Mouse (Mus musculus) midbrain, embryonic 13.5 days (tissue): ENCODE data around the gene Fam43a. TPM values are rescaled to one million over a fixed set of nuclear protein-coding genes. Genes with fewer than 3 reads are reported as not detected.

ENCODE experiments used
- ATAC-seq: fragments of 200-750 bp; cut with Nextera tagmentation; 2 replicates; pipeline ENCODE4 v1.8.0; 2017; ENCODE audit warnings: mild to moderate bottlenecking, moderate TSS enrichment, moderate library complexity
- H3K27ac ChIP-seq: fragments of 300-500 bp; sonication (generic); 2 replicates; pipeline ENCODE4 v1.5.1; 2015; ENCODE audit warnings: inconsistent platforms, mild to moderate bottlenecking, moderate library complexity
- H3K27me3 ChIP-seq: fragments of 300-500 bp; sonication (generic); 2 replicates; pipeline ENCODE4 v1.6.1; 2015; ENCODE audit warnings: mild to moderate bottlenecking, inconsistent platforms
- H3K36me3 ChIP-seq: fragments of 300-500 bp; sonication (generic); 2 replicates; pipeline ENCODE4 v1.6.1; 2015; ENCODE audit warnings: mild to moderate bottlenecking, inconsistent platforms
- H3K4me1 ChIP-seq: fragments of 300-500 bp; sonication (generic); replicated peaks from 2 replicates; pipeline ENCODE4 v1.6.1; 2015; ENCODE audit warnings: inconsistent platforms
- H3K4me2 ChIP-seq: fragments of 300-500 bp; sonication (generic); replicated peaks from 2 replicates; pipeline ENCODE4 v1.6.1; 2015; ENCODE audit warnings: moderate library complexity, mild to moderate bottlenecking, inconsistent platforms
- H3K4me3 ChIP-seq: fragments of 300-500 bp; sonication (generic); replicated peaks from 2 replicates; pipeline ENCODE4 v1.5.1; 2015; ENCODE audit warnings: mild to moderate bottlenecking, inconsistent platforms
- H3K9ac ChIP-seq: fragments of 300-500 bp; sonication (generic); replicated peaks from 2 replicates; pipeline ENCODE4 v1.6.1; 2015; ENCODE audit warnings: mild to moderate bottlenecking, inconsistent platforms
- H3K9me3 ChIP-seq: fragments of 300-500 bp; sonication (generic); 2 replicates; pipeline ENCODE4 v1.6.1; 2016; ENCODE audit warnings: mild to moderate bottlenecking, inconsistent platforms
- WGBS: fragments of 180-500 bp; shearing (Covaris S2); methylation state at CpG from one replicate; pipeline ENCODE4 v1.1.7; 2015; 5-methylcytosine and 5-hydroxymethylcytosine counted together
- polyA plus RNA-seq: library from polyadenylated mRNA; unstranded; fragments of >200 nt; fragmentation: Nextera tagmentation; extraction: Ambion mirVana; gene quantifications from 2 replicates; pipeline ENCODE4 v1.2.1, GENCODE M21; 2015

Fam43a gene
- polyA plus RNA-seq, 1 experiment from 2014 or later, result 11.5 TPM

DNA sequence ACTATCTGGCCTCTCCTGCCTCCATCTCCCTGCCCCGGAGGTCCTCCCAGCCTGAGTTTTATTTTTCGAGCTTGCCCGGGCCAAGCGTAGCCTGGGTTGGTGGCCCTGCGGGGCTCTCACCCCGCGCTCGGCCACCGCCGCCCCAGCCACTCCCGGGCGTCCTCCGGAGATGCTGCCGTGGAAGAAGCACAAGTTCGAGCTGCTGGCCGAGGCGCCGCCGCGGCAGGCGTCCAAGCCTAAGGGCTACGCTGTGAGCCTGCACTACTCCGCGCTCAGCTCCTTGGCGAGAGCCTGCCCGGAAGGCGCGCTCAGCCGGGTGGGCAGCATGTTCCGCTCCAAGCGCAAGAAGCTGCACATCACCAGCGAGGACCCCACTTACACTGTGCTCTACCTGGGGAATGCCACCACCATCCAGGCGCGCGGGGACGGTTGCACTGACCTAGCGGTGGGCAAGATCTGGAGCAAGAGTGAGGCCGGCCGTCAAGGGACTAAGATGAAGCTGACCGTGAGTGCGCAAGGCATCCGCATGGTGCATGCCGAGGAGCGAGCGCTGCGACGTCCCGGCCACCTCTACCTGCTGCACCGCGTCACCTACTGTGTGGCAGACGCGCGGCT is 1.0 kb downstream of the Fam43a start:
- no peak overlapping the region for H3K27ac ChIP-seq
- peak; percentile 24 for ATAC-seq
- peak overlapping the region; percentile 52 for H3K4me3 ChIP-seq
- peaks cover 50% of the 10 kb centered on the region for H3K27me3 ChIP-seq
- no peaks in the 10 kb centered on the region for H3K9me3 ChIP-seq
- peak overlapping the region; percentile 69 for H3K9ac ChIP-seq
- under 1% methylated on average over 53 of the region's 53 CpGs for WGBS
- peaks cover 55% of the 10 kb centered on the region for H3K4me1 ChIP-seq
- peak overlapping the region; percentile 88 for H3K4me2 ChIP-seq
- H3K36me3 ChIP-seq, result no peaks in the 10 kb centered on the region

DNA sequence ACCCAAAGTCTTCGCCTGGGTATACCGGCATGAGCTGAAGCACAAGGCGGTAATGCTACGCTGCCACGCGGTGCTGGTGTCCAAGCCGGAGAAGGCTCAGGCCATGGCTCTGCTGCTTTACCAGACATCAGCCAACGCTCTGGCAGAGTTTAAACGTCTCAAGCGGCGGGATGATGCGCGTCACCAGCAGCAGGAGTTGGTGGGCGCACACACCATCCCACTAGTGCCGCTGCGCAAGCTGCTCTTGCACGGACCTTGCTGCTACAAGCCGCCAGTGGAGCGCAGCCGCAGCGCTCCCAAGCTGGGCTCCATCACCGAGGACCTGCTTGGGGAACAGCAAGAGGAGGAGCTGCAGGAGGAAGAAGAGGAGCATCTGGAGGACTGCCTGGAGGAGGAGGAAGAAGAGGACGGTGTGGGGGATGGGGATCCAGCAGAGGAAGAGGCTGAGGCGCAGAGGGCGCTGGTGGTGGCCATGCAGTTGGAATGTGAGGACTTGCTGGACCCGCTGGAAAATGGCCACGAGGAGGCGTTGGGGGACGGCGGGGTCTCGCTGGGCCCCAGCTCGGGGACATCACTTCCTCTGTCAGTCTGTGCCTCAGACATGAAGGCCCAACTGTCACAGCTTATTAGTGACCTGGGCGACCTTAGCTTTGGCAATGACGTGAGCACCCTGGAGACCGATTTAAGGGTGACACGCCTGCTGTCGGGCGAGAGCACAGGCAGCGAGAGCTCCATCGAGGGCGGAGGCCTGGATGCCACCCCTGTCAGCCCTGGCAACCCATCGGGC is 1.7 kb downstream of the Fam43a start:
- H3K9me3 ChIP-seq, result no peaks in the 10 kb centered on the region
- peaks cover 46% of the 10 kb centered on the region for H3K27me3 ChIP-seq
- peak overlapping the region; percentile 69 for H3K9ac ChIP-seq
- WGBS, result 11% methylated on average over 42 of the region's 42 CpGs
- H3K4me1 ChIP-seq, result peaks cover 52% of the 10 kb centered on the region
- no peaks in the 10 kb centered on the region for H3K36me3 ChIP-seq
- no peak overlapping the region for H3K27ac ChIP-seq
- peak overlapping the region; percentile 88 for H3K4me2 ChIP-seq
- no peak; the same call in none of the 2 replicates for ATAC-seq
- H3K4me3 ChIP-seq, result peak overlapping the region; percentile 52

DNA sequence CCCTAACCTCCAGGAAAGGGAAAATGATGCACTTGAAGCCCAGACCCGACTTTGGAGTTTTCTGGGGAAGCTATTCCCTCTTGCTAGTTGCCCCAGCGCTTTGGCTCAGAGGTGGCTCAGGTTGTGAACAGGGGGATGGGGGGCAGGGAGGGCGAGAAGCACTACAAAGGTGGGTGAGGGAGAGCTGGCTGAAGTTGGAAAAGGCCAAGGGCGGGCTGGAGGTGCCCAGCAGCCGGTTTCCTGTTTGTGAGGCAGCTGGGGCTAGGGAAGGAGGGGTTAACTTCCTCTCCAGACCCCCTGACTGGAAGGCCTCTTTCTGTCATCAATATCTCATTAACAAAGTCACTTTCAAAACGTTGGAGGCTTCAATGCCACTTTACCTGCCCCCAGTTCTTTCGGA is 2.4 kb downstream of the Fam43a start:
- Histone ChIP-seq H3K36me3 (no peaks in the 10 kb centered on the region), H3K9me3 (no peaks in the 10 kb centered on the region), H3K9ac (no peak overlapping the region), H3K4me3 (peak overlapping the region; percentile 52), H3K4me1 (peaks cover 45% of the 10 kb centered on the region), H3K27me3 (peaks cover 46% of the 10 kb centered on the region), H3K27ac (no peak overlapping the region), H3K4me2 (peak overlapping the region; percentile 88)
- WGBS, result 45% methylated on average over 7 of the region's 7 CpGs
- no peak for ATAC-seq

DNA sequence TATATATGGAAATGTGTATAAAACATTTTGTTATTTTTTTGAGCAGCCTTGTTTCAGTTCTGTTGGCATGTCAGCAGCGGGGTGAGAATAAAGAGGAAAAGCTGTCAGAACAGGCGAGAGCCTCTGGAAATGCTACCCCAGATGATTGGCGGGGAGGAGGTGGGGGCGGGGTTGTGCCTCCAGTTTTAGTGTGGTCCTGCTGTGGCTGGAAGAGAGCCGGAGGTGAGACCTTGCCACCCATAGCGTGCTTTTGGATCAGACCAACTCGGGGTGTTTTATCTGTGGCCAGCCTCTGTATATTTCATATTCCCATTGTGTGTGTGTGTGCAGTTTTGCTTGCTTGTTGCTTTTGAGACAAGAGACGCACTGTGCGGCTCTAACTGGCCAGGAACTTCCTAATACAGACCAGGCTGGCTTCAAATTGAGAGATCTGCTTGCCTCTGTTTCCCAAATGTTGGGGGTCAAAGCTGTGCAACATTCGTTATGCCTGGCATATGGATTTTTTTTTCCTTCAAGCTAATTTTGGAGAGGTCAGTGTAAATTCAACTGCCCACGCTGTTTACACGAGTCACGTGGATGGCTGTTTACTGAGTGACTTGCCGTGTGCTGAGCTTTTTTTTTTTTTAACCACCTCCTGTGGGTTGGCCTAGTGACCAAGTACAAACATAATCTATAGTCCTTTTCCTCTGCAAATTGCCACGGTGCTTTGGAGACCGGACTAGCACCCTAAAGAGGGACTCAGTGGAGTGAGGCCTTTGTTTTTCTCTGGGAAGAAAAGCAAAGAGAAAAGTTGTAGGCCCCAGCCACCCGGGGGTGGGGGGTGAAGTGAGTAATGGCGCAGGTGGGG is 3.4 kb downstream of the Fam43a start:
- Histone ChIP-seq H3K4me1 (peaks cover 39% of the 10 kb centered on the region), H3K9ac (no peak overlapping the region; the same call in 1 of the 2 replicates), H3K9me3 (no peaks in the 10 kb centered on the region), H3K27ac (no peak overlapping the region), H3K4me3 (no peak overlapping the region), H3K27me3 (peaks cover 39% of the 10 kb centered on the region), H3K4me2 (peak overlapping the region; percentile 15), H3K36me3 (no peaks in the 10 kb centered on the region)
- WGBS, result 33% methylated on average over 18 of the region's 18 CpGs
- no peak for ATAC-seq

DNA sequence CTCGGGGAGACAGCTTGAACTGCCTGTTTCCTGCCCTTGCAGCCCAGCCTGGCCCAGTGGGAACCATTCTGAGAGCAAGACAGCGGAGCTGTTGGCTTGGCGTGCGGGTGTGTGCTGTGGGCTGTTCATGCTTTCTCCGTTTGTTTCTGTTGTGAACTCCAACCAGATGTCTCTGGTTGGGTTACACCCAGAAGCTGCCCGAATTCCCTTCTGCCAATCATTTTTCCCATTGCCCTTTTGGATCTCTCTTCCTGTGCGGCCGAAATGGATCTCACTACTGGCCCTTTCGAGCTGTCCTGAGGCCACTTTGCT is 4.0 kb downstream of the Fam43a start:
- Histone ChIP-seq H3K9me3 (no peaks in the 10 kb centered on the region), H3K9ac (no peak overlapping the region), H3K27me3 (peaks cover 36% of the 10 kb centered on the region), H3K27ac (no peak overlapping the region), H3K4me2 (0 out of 2 replicates have a peak overlapping the region, but pooled peaks have one; percentile 15), H3K4me1 (peaks cover 39% of the 10 kb centered on the region), H3K4me3 (no peak overlapping the region), H3K36me3 (no peaks in the 10 kb centered on the region)
- no peak for ATAC-seq
- 72% methylated on average over 9 of the region's 9 CpGs for WGBS

DNA sequence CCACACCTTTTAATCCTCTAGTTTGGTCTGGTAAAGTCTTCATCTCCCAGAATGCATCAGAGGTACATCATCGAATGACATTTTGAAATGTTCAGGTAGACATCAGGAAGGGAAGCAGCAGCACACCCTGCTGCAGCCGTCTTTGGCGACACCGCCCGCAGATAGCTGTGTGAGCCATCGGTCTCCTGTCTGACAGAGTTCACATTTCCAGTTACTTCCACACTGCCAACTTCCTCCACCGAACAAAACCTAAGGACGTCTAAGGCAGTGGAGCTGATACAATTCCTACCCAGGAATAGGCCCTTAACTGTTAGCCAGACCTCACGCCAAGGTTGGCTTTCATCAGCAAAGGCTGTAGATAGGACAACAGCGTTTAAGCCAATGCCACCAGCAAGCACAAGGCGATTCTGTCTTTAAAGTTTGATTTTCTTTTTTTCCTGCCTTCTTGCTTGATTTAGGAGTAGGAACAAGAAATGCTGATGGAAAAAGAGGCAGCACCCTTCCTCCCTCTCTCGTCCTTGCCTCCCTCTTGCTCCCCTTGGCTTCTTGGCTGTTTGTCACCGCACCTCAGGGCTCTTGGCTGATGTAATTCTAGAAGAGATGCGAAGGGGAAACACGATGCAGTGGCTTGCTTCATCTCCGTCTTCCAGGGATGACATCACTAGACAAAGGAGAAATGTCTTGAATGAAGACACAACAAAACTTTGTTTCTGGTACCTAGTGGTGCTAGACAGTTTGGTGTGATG is 4.7 kb downstream of the Fam43a start:
- H3K4me2 ChIP-seq, result no peak overlapping the region
- H3K9ac ChIP-seq, result no peak overlapping the region
- no peak overlapping the region for H3K27ac ChIP-seq
- WGBS, result 85% methylated on average over 16 of the region's 16 CpGs
- H3K4me1 ChIP-seq, result peaks cover 38% of the 10 kb centered on the region
- ATAC-seq, result no peak
- peaks cover 33% of the 10 kb centered on the region for H3K27me3 ChIP-seq
- no peaks in the 10 kb centered on the region for H3K36me3 ChIP-seq
- H3K9me3 ChIP-seq, result no peaks in the 10 kb centered on the region
- H3K4me3 ChIP-seq, result no peak overlapping the region

DNA sequence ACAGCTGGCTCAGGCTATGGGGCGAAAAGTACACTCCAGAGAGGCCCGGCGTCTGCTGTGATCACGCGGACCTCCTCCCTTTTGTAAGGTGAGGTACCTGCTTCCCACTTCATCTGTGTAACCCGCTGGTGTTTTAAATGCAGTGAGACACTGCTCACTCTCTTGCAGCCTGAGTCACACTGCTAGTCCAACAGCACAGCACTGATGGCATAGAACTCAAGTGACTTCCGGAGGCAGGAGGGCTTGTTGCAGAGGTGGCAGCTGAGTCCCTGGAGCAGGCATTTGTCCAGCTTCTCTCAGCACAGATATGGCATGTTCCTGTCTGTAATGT is 5.2 kb downstream of the Fam43a start:
- Histone ChIP-seq H3K36me3 (no peaks in the 10 kb centered on the region), H3K27ac (no peak overlapping the region), H3K4me1 (peaks cover 35% of the 10 kb centered on the region), H3K4me3 (no peak overlapping the region), H3K27me3 (peaks cover 33% of the 10 kb centered on the region), H3K9ac (no peak overlapping the region), H3K4me2 (no peak overlapping the region), H3K9me3 (no peaks in the 10 kb centered on the region)
- ATAC-seq, result no peak
- WGBS, result 79% methylated on average over 7 of the region's 7 CpGs

DNA sequence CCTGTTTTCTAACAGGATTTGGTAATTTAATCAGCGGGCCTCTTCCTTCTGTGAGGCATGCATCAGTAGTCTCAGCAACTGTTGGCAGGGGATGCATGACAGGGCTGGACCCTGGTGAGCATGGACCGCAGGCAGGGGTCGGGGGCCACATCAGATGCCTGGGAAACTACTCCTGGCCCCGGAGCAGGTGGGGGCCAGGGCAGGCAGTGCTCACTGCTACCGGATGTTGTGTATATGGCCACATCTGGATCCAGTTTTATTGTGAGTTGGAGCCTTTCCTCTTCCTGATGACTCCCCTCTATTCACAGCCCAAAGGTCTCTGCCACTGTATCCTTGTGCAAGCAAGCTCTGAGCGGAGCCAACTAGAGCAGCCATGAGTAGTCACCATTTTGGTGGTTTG is 6.0 kb downstream of the Fam43a start:
- Histone ChIP-seq H3K36me3 (no peaks in the 10 kb centered on the region), H3K27me3 (peaks cover 27% of the 10 kb centered on the region), H3K9ac (no peak overlapping the region), H3K4me2 (no peak overlapping the region), H3K4me1 (peaks cover 27% of the 10 kb centered on the region), H3K4me3 (no peak overlapping the region), H3K9me3 (no peaks in the 10 kb centered on the region), H3K27ac (no peak overlapping the region)
- ATAC-seq, result no peak
- 74% methylated on average over 6 of the region's 6 CpGs for WGBS

DNA sequence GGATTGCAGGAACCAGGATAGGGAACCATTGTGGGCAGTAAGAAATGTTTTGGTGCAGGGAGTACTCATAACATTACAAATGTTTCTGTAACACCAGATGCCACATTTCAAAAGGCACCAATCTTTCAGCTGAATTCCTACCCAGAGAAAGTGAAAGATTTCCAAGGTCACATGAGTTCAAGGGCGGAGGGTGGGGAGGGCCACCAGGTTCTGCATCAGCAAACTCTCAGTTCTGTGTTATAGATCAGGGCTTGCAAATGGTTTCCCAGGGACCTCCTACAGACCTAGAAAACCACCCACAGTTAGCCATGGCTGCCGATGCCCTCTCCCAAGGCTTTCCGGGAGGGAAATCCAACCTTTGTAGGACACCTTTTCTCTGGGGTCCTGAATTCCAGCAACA is 8.3 kb downstream of the Fam43a start:
- H3K27me3 ChIP-seq, result peaks cover 8% of the 10 kb centered on the region; the same call in 1 of the 2 replicates
- H3K9me3 ChIP-seq, result no peaks in the 10 kb centered on the region
- no peak overlapping the region for H3K4me2 ChIP-seq
- H3K36me3 ChIP-seq, result no peaks in the 10 kb centered on the region
- H3K4me3 ChIP-seq, result no peak overlapping the region
- H3K9ac ChIP-seq, result no peak overlapping the region
- ATAC-seq, result no peak
- H3K4me1 ChIP-seq, result peaks cover 7% of the 10 kb centered on the region
- H3K27ac ChIP-seq, result no peak overlapping the region
- WGBS, result 85% methylated on average over 3 of the region's 3 CpGs

DNA sequence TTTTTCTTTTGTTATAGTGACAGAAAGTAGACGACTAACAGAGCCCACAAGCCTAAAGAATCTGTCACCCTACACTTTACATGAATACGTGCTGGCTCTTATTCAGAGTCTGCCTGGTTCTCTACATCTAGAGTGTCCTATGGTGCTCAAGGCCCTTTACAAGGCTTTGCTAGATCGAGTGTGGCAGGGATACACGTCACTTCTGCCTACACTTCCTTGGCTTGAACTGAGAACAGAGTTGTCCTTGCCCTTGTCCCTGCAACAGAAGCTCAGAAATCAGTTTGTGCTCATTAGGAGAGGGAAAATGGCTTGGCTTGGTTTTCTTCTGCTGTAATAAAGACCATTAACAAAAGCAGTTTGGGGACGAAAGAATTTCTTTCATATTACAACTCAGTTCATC is 11.8 kb downstream of the Fam43a start:
- H3K4me1 ChIP-seq, result peaks cover 15% of the 10 kb centered on the region
- no peak for ATAC-seq
- WGBS, result 81% methylated on average over 5 of the region's 5 CpGs
- no peak overlapping the region for H3K4me2 ChIP-seq
- no peaks in the 10 kb centered on the region for H3K27me3 ChIP-seq
- H3K9ac ChIP-seq, result no peak overlapping the region
- H3K4me3 ChIP-seq, result no peak overlapping the region
- no peak overlapping the region for H3K27ac ChIP-seq
- H3K36me3 ChIP-seq, result no peaks in the 10 kb centered on the region
- H3K9me3 ChIP-seq, result no peaks in the 10 kb centered on the region

DNA sequence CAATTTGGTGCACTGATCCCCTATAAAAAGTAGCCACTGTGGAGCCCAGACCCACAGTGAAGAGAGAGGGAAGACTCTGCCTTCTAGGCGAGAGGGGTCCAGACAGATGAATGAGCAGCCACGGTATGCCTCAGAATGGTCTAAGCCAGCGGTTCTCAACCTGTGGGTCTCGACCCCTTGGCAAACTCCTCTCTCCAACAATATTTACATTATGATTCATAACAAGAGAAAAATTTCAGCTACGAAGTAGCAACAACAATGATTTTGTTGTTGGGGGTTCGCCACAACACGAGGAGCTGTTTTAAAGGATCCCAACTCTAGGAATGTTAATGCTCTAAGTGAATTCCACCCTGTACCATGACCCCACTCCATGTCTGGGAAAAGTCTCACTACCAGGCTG is 13.6 kb downstream of the Fam43a start:
- Histone ChIP-seq H3K4me3 (no peak overlapping the region), H3K4me2 (no peak overlapping the region), H3K4me1 (peaks cover 15% of the 10 kb centered on the region), H3K9ac (no peak overlapping the region), H3K27ac (no peak overlapping the region), H3K9me3 (no peaks in the 10 kb centered on the region), H3K27me3 (no peaks in the 10 kb centered on the region), H3K36me3 (no peaks in the 10 kb centered on the region)
- WGBS, result 86% methylated on average over 7 of the region's 7 CpGs
- ATAC-seq, result no peak

DNA sequence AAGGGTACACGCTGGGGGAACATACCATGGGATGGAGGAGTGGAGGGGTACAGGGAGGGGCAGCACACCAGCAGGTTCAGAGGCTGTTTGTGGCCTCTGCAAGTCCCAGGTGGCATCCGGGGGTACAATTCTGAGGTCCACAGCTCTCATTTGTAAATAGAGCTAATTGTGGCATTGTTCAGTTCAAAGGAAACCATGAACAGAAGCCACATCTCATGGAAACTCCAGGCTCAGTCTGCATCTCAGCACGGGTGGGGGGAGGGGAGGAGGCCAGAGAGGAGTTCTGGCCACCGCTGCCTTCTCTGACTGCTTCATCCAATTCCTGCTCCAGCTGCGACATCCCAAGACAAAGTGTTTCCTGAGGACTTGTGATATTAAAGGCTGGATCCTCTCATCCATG is 14.6 kb downstream of the Fam43a start:
- no peak overlapping the region for H3K9ac ChIP-seq
- no peak overlapping the region for H3K27ac ChIP-seq
- H3K4me1 ChIP-seq, result peaks cover 15% of the 10 kb centered on the region
- no peaks in the 10 kb centered on the region for H3K9me3 ChIP-seq
- no peak overlapping the region for H3K4me2 ChIP-seq
- no peaks in the 10 kb centered on the region for H3K36me3 ChIP-seq
- no peak overlapping the region for H3K4me3 ChIP-seq
- 28% methylated on average over 5 of the region's 5 CpGs for WGBS
- H3K27me3 ChIP-seq, result no peaks in the 10 kb centered on the region
- no peak for ATAC-seq
